Mouse (Mus musculus) hindbrain, embryonic 14.5 days (tissue): ENCODE results near the gene Cdcp1. TPM values are rescaled to one million over a fixed set of nuclear protein-coding genes. Genes with fewer than 3 reads are reported as not detected.

Experiments
- ATAC-seq: fragments of 200-750 bp; cut with Nextera tagmentation; 2 replicates; pipeline ENCODE4 v1.8.0; 2017; ENCODE audit warnings: moderate number of reproducible peaks, mild to moderate bottlenecking, moderate TSS enrichment, moderate library complexity; ENCODE audit not compliant: low FRiP score
- DNase-seq: peaks from one replicate; pipeline ENCODE4 v3.0.0-alpha.2; 2015; ENCODE audit warnings: low spot score
- H3K27ac ChIP-seq: fragments of 300-500 bp; sonication (generic); 2 replicates; pipeline ENCODE4 v1.5.1; 2014; ENCODE audit warnings: mild to moderate bottlenecking, moderate library complexity
- H3K27me3 ChIP-seq: fragments of 300-500 bp; sonication (generic); 2 replicates; pipeline ENCODE4 v1.6.1; 2014; ENCODE audit warnings: mild to moderate bottlenecking, low read length, mixed read lengths; ENCODE audit not compliant: control insufficient read depth, insufficient read depth
- H3K36me3 ChIP-seq: fragments of 300-500 bp; sonication (generic); replicated peaks from 2 replicates; pipeline ENCODE4 v1.6.1; 2014; ENCODE audit not compliant: control insufficient read depth, insufficient read depth
- H3K4me1 ChIP-seq: fragments of 300-500 bp; sonication (generic); replicated peaks from 2 replicates; pipeline ENCODE4 v1.6.1; 2014; ENCODE audit warnings: antibody characterized with exemption, low read length, mixed read lengths; ENCODE audit not compliant: control insufficient read depth, insufficient read depth
- H3K4me2 ChIP-seq: fragments of 300-500 bp; sonication (generic); replicated peaks from 2 replicates; pipeline ENCODE4 v1.6.1; 2014; ENCODE audit warnings: mild to moderate bottlenecking, moderate library complexity
- H3K4me3 ChIP-seq: fragments of 300-500 bp; sonication (generic); replicated peaks from 2 replicates; pipeline ENCODE4 v1.5.1; 2014; ENCODE audit warnings: mild to moderate bottlenecking, low read length
- H3K9ac ChIP-seq: fragments of 300-500 bp; sonication (generic); 2 replicates; pipeline ENCODE4 v1.6.1; 2014
- H3K9me3 ChIP-seq: fragments of 300-500 bp; sonication (generic); 2 replicates; pipeline ENCODE4 v1.6.1; 2016; ENCODE audit warnings: low read length; ENCODE audit not compliant: control insufficient read depth
- WGBS: fragments of 180-500 bp; shearing (Covaris S2); extraction: QIAGEN DNeasy Blood & Tissue Kit; methylation state at CpG from one replicate; pipeline ENCODE4 v1.1.7; 2014; 5-methylcytosine and 5-hydroxymethylcytosine counted together
- polyA plus RNA-seq: library from polyadenylated mRNA; unstranded; fragments of >200 nt; fragmentation: Nextera tagmentation; extraction: Ambion mirVana; gene quantifications from 2 replicates; pipeline ENCODE4 v1.2.1, GENCODE M21; 2014

Gene Cdcp1
- polyA plus RNA-seq, 1 experiment from 2014 or later: 0.33 TPM

DNA sequence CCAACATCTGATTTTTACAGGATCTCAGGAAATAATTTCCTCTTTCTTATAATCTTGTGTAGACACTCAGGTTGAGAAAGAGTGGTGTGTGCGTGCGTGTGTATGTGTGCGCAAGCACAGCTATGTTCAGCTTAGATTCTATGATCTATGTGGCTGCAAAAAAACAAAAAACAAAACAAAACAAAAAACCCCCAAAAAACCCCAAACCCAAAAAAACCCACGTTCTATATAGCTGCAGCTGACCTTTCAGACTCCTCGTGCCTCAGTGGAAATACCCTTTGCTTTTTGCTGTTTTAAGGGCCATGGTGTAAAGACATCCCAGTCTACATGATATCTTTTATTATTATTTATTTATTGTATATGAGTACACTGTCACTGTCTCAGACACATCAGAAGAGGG, 25.4 kb upstream of the Cdcp1 start:
- Histone ChIP-seq H3K36me3 (no peaks in the 10 kb centered on the region), H3K9ac (no peak overlapping the region), H3K9me3 (no peaks in the 10 kb centered on the region), H3K4me1 (no peaks in the 10 kb centered on the region), H3K27ac (no peak overlapping the region), H3K4me3 (no peak overlapping the region), H3K4me2 (no peak overlapping the region), H3K27me3 (no peaks in the 10 kb centered on the region)
- DNase-seq (no peak), ATAC-seq (no peak)
- 94% methylated on average over 5 of the region's 5 CpGs for WGBS

DNA sequence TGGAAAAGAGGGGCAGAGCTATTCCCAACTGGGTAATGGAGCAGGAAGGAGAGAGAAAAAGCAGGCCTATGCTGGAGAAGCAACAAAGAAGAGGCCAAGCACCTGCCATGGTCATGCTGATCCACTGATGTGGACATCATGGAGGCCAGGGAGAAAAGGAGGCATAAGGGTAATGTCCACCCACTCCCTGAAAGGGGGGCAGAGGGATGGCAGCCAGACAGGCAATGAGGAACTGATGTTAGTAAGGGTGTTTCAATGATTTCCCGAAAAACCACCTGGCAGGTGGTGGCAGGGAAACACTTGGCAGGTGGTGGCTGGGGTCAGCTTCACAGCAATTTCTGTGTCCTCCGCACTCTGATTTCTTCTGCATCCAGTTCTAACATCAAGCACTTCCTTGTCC, 24.9 kb upstream of the Cdcp1 start:
- WGBS: 94% methylated on average over 2 of the region's 2 CpGs
- H3K9me3 ChIP-seq: no peaks in the 10 kb centered on the region
- ATAC-seq (no peak), DNase-seq (no peak)
- no peaks in the 10 kb centered on the region for H3K4me1 ChIP-seq
- H3K9ac ChIP-seq: no peak overlapping the region
- H3K4me3 ChIP-seq: no peak overlapping the region
- H3K27me3 ChIP-seq: no peaks in the 10 kb centered on the region
- no peak overlapping the region for H3K27ac ChIP-seq
- H3K4me2 ChIP-seq: no peak overlapping the region
- no peaks in the 10 kb centered on the region for H3K36me3 ChIP-seq

DNA sequence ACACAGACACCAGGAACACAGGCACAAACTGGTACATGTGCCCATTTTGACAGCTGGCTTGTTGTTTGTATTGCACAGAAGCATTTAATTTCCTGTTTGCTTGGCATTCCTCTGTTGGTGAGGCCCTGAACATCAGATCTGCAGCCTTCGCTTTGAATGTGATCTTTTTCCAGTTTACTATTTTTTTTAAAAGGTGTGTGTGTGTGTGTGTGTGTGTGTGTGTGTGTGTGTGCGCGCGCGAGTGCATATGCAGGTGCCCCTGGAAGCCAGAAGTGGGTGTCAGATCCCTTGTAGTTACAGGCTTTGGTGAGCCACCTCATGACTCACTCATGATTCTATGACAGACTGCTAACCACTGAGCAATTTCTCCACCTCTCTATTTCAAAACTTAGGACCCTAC, 24.4 kb upstream of the Cdcp1 start:
- no peak overlapping the region for H3K27ac ChIP-seq
- no peak for DNase-seq
- H3K4me1 ChIP-seq: no peaks in the 10 kb centered on the region
- H3K4me2 ChIP-seq: no peak overlapping the region
- H3K27me3 ChIP-seq: no peaks in the 10 kb centered on the region
- H3K36me3 ChIP-seq: no peaks in the 10 kb centered on the region
- no peak overlapping the region for H3K4me3 ChIP-seq
- 100% methylated on average over 5 of the region's 5 CpGs for WGBS
- H3K9me3 ChIP-seq: no peaks in the 10 kb centered on the region
- no peak overlapping the region for H3K9ac ChIP-seq
- ATAC-seq: no peak

DNA sequence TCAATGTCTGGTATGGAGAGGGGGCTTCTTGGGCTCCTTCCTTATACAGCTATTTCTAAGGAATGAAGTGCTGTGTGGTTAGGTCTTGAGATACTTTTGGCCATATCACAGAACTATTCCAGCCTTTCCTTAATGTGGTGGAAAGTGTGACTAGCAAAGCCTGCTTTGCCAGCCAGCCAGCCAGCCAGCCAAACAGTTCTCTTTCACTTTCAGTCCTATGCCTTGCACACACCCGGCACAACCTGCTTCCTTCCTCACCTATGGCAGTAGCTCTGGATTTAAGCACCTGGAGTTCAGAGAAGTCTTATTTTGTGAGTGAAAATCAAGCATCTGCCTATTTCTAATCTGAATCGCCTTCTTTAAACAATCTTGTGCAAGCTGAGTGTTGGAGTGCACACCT, 23.8 kb upstream of the Cdcp1 start:
- Histone ChIP-seq H3K9me3 (no peaks in the 10 kb centered on the region), H3K36me3 (no peaks in the 10 kb centered on the region), H3K4me3 (no peak overlapping the region), H3K9ac (no peak overlapping the region), H3K27me3 (no peaks in the 10 kb centered on the region), H3K4me2 (no peak overlapping the region), H3K4me1 (no peaks in the 10 kb centered on the region), H3K27ac (no peak overlapping the region)
- ATAC-seq (no peak), DNase-seq (no peak)
- WGBS: 80% methylated on average over 2 of the region's 2 CpGs

DNA sequence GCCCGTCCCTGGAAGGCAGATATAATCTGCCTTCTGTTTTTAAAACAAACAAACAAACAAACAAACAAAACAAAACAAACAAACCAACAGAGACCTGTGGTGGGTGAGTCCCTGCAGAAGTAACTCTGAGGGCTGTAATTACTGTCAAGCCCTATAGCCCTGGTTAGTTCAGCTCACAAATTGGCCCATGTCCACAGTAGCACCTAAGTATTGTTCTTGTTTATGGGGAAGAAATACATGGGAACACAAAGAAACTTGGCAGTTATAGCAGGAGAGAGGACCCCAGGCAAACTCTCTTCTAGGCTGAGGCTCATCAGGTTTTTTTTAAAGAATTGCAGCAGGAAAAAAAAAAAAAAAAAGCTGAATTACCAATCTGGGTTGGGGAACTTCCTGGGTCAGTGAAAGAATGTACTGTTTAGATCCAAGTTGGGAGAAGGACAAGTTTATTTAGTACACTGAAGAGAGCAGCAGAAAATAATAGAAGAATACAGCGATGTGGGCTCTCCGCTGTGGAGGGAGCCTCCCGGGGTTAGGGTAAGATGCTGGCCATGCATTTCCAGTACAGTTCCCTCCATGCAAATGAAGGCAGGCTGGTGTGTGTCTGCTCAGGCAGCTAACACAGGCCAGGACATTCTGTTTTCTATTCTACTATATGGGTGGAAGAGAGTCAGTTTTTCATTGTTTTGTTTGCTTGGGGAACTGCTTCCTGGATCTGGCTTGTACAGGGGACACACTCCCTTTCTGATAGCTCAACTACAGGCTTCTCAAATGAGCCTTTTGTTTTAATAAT, 22.6 kb upstream of the Cdcp1 start:
- Histone ChIP-seq H3K4me2 (no peak overlapping the region), H3K4me3 (no peak overlapping the region), H3K9me3 (no peaks in the 10 kb centered on the region), H3K4me1 (no peaks in the 10 kb centered on the region), H3K9ac (no peak overlapping the region), H3K27me3 (no peaks in the 10 kb centered on the region), H3K27ac (no peak overlapping the region), H3K36me3 (no peaks in the 10 kb centered on the region)
- DNase-seq (peak; percentile 29), ATAC-seq (no peak)
- WGBS: 28% methylated on average over 4 of the region's 4 CpGs

DNA sequence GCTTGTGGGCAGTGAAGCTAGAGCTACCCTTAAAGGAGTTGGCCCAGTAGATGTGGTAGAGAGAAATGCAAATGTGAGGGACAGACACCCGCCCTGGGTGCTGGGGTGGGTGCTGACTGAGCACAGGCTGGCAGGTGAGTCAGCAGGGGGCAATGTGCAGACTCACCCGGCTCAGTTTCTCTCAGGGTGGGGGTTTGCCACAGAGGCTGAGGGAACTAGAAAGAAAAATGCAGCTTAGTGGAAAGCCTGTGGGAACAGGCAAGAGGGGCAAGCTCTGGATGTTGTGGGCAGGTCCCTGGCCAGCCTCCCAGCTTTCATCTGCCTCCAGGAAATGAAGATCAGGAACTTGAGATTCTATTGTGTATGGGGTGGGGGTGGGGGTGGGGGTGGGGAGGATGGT, 21.9 kb upstream of the Cdcp1 start:
- Histone ChIP-seq H3K9ac (no peak overlapping the region), H3K4me1 (no peaks in the 10 kb centered on the region), H3K27ac (no peak overlapping the region), H3K4me3 (no peak overlapping the region), H3K4me2 (no peak overlapping the region), H3K27me3 (no peaks in the 10 kb centered on the region), H3K9me3 (no peaks in the 10 kb centered on the region), H3K36me3 (no peaks in the 10 kb centered on the region)
- no peak for ATAC-seq
- no peak for DNase-seq
- WGBS: 33% methylated on average over 2 of the region's 2 CpGs

DNA sequence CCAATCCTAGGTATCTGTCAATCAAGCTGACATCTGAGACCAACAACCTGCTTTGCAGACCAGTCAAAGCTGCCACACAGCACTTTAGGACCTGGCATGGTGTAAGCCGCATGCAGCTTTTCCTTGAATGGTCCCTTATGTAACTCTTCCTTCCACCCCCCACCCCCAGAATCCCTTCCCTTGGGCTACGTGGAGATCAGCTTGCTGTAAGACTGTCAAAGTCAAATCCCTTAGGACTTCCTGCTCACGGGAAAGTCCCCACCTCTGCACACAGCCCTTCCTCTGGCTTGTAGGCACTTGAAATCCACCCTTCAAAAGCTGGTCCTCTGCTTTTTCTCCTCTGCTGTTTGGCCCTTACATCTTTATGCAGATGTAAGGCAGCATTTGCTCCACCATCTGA, 19.8 kb upstream of the Cdcp1 start:
- no peaks in the 10 kb centered on the region for H3K36me3 ChIP-seq
- no peak overlapping the region for H3K9ac ChIP-seq
- no peak overlapping the region for H3K27ac ChIP-seq
- no peak overlapping the region for H3K4me3 ChIP-seq
- ATAC-seq: no peak
- no peak overlapping the region for H3K4me2 ChIP-seq
- H3K27me3 ChIP-seq: no peaks in the 10 kb centered on the region
- DNase-seq: no peak
- H3K4me1 ChIP-seq: no peaks in the 10 kb centered on the region
- WGBS: 43% methylated on average over 3 of the region's 3 CpGs
- H3K9me3 ChIP-seq: no peaks in the 10 kb centered on the region

DNA sequence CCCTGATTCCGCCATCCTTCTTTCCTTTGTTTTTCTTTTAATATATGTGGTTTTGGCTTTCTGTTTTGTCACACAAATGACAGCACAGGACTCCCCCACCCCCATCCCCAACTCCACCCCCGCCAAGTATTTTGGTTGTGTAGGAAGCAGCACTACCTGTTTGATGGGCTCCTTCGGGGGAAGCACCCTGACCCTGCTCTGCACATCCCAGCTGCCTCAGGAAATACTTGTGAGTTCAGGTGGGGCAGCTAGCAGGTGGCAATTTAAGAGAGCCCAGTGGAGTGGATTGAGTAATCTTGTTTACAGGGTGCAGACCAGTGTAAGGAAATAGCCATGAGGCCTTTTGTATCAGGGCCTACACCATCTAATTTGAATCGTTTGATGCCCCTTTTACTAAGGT, 14.0 kb upstream of the Cdcp1 start:
- Histone ChIP-seq H3K9me3 (no peaks in the 10 kb centered on the region), H3K36me3 (no peaks in the 10 kb centered on the region), H3K27me3 (no peaks in the 10 kb centered on the region), H3K27ac (no peak overlapping the region), H3K9ac (no peak overlapping the region), H3K4me2 (no peak overlapping the region), H3K4me1 (no peaks in the 10 kb centered on the region), H3K4me3 (no peak overlapping the region)
- ATAC-seq (no peak), DNase-seq (no peak)
- WGBS: 68% methylated on average over 4 of the region's 4 CpGs

DNA sequence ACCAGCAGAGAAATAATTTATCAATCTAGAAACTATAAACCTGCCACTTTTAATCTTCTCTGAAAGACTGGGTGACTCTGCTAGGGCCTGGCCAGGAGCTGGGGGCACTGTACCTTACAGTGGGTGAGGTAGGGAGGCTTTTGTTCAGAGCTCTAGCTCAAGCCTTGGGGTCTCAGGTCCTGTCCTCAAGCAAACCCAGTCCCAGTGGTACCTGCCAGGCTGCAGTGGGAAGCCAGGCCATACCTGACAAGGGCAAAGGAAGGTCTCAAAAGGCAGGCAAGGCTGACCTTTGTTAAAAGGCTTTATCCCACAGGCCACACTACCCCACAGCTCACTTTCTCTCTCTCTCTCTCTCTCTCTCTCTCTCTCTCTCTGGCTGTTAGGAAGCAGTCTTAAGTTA, 12.8 kb upstream of the Cdcp1 start:
- Histone ChIP-seq H3K4me3 (no peak overlapping the region), H3K9me3 (no peaks in the 10 kb centered on the region), H3K36me3 (no peaks in the 10 kb centered on the region), H3K4me2 (no peak overlapping the region), H3K27me3 (no peaks in the 10 kb centered on the region), H3K9ac (no peak overlapping the region), H3K4me1 (no peaks in the 10 kb centered on the region), H3K27ac (no peak overlapping the region)
- ATAC-seq: no peak
- DNase-seq: no peak
